Mouse (Mus musculus) heart, postnatal 0 days (tissue): Measurements from ENCODE around the gene Tbc1d17. TPM values are rescaled to one million over a fixed set of nuclear protein-coding genes. Genes with fewer than 3 reads are reported as not detected.
A peak's percentile ranks its signal among the peaks of the same experiment; 100 is the strongest.

Experiments
- ATAC-seq: fragments of 200-750 bp; cut with Nextera tagmentation; 2 replicates; pipeline ENCODE4 v1.8.0; 2017; ENCODE audit warnings: low read depth, moderate number of reproducible peaks, moderate library complexity; ENCODE audit not compliant: insufficient read depth
- DNase-seq: peaks from one replicate; pipeline ENCODE4 v3.0.0-alpha.2; 2016; ENCODE audit warnings: low spot score
- H3K27ac ChIP-seq: fragments of 300-500 bp; sonication (generic); 2 replicates; pipeline ENCODE4 v1.5.1; 2014; ENCODE audit warnings: low read depth, mild to moderate bottlenecking
- H3K27me3 ChIP-seq: fragments of 300-500 bp; sonication (generic); 2 replicates; pipeline ENCODE4 v1.6.1; 2014; ENCODE audit warnings: low read length, mixed read lengths; ENCODE audit not compliant: control insufficient read depth, insufficient read depth
- H3K36me3 ChIP-seq: fragments of 300-500 bp; sonication (generic); replicated peaks from 2 replicates; pipeline ENCODE4 v1.6.1; 2014; ENCODE audit warnings: low read length, mixed read lengths; ENCODE audit not compliant: control insufficient read depth, insufficient read depth
- H3K4me1 ChIP-seq: fragments of 300-500 bp; sonication (generic); 2 replicates; pipeline ENCODE4 v1.6.1; 2014; ENCODE audit warnings: antibody characterized with exemption; ENCODE audit not compliant: control insufficient read depth, insufficient read depth
- H3K4me2 ChIP-seq: fragments of 300-500 bp; sonication (generic); 2 replicates; pipeline ENCODE4 v1.6.1; 2014; ENCODE audit warnings: low read depth, mild to moderate bottlenecking, low read length, moderate library complexity
- H3K4me3 ChIP-seq: fragments of 300-500 bp; sonication (generic); 2 replicates; pipeline ENCODE4 v1.5.1; 2014; ENCODE audit warnings: low read depth, low read length
- H3K9ac ChIP-seq: fragments of 300-500 bp; sonication (generic); replicated peaks from 2 replicates; pipeline ENCODE4 v1.6.1; 2014; ENCODE audit warnings: low read depth, low read length, mixed read lengths
- H3K9me3 ChIP-seq: fragments of 300-500 bp; sonication (generic); replicated peaks from 2 replicates; pipeline ENCODE4 v1.6.1; 2016; ENCODE audit warnings: low read length; ENCODE audit not compliant: control insufficient read depth
- CTCF ChIP-seq: IDR thresholded peaks from 2 replicates; pipeline ENCODE4 v1.5.1; 2016; ENCODE audit warnings: antibody characterized with exemption, control low read depth, low read depth
- EP300 ChIP-seq: IDR thresholded peaks from 2 replicates; pipeline ENCODE4 v1.6.1; 2016; ENCODE audit warnings: antibody characterized with exemption, low read depth
- WGBS: fragments of 180-500 bp; shearing (Covaris S2); extraction: QIAGEN DNeasy Blood & Tissue Kit; methylation state at CpG from one replicate; pipeline ENCODE4 v1.1.7; 2014; 5-methylcytosine and 5-hydroxymethylcytosine counted together
- polyA plus RNA-seq: library from polyadenylated mRNA; unstranded; fragments of >200 nt; fragmentation: Nextera tagmentation; extraction: Ambion mirVana; gene quantifications from 2 replicates; pipeline ENCODE4 v1.2.1, GENCODE M21; 2015
- total RNA-seq: library from RNA; depleted of rRNA; stranded (reverse); fragments of >200 nt; gene quantifications from 2 replicates; pipeline ENCODE4 v1.2.3, GENCODE M21; 2014; ENCODE audit warnings: low replicate concordance

The Tbc1d17 gene
- total and polyA plus RNA-seq, 2 experiments from 2014 or later = 51.7 to 101 TPM

GRCm38 (mm10) chr7:44841825-44842463 is 6.9 kb downstream of the Tbc1d17 start:
- peaks cover 11% of the 10 kb centered on the region for H3K4me1 ChIP-seq
- H3K9ac ChIP-seq = no peak overlapping the region
- no peak overlapping the region for H3K4me3 ChIP-seq
- peaks cover 62% of the 10 kb centered on the region for H3K36me3 ChIP-seq
- TF ChIP-seq EP300 (no peak), CTCF (no peak)
- no peak overlapping the region for H3K4me2 ChIP-seq
- H3K9me3 ChIP-seq = no peaks in the 10 kb centered on the region
- ATAC-seq (no peak), DNase-seq (no peak)
- 82% methylated on average over 8 of the region's 8 CpGs for WGBS
- peaks cover 5% of the 10 kb centered on the region; the same call in 1 of the 2 replicates for H3K27me3 ChIP-seq
- H3K27ac ChIP-seq = no peak overlapping the region

- TF ChIP-seq EP300 (no peak), CTCF (no peak)
- Histone ChIP-seq H3K27ac (no peak overlapping the region), H3K9ac (no peak overlapping the region), H3K36me3 (peaks cover 47% of the 10 kb centered on the region), H3K27me3 (peaks cover 5% of the 10 kb centered on the region; the same call in 1 of the 2 replicates), H3K4me3 (no peak overlapping the region), H3K4me1 (peaks cover 20% of the 10 kb centered on the region), H3K9me3 (no peaks in the 10 kb centered on the region), H3K4me2 (no peak overlapping the region)
- 61% methylated on average over 14 of the region's 14 CpGs for WGBS
- no peak for ATAC-seq
- no peak for DNase-seq
Observed at GRCm38 (mm10) chr7:44840426-44840825, 8.5 kb downstream of the Tbc1d17 start.

DNA sequence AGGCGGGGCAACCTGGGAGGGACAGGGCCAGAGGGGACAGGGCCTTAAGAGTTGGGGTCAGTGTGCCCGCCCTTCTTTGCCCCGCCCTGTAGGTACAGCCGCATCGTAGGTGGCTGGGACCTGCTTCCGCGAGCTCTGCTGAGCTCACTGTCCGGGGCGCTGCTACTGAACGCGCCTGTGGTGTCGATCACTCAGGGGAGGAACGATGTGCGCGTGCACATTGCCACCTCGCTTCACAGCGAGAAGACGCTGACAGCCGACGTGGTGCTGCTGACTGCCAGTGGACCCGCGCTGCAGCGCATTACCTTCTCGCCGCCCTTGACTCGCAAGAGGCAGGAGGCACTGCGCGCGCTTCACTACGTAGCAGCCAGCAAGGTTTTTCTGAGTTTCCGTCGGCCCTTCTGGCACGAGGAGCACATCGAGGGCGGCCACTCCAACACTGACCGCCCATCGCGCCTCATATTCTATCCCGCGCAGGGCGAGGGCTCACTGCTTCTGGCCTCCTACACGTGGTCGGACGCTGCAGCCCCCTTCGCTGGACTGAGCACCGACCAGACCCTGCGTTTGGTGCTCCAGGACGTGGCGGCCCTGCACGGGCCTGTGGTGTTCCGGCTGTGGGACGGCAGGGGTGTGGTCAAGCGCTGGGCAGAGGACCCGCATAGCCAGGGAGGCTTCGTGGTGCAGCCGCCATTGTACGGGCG is 9.2 kb downstream of the Tbc1d17 start:
- Histone ChIP-seq H3K27ac (no peak overlapping the region), H3K9ac (0 out of 2 replicates have a peak overlapping the region, but pooled peaks have one; percentile 4), H3K4me1 (peaks cover 20% of the 10 kb centered on the region), H3K36me3 (peaks cover 39% of the 10 kb centered on the region), H3K27me3 (peaks cover 5% of the 10 kb centered on the region; the same call in 1 of the 2 replicates), H3K4me3 (peak overlapping the region; percentile 28), H3K9me3 (no peaks in the 10 kb centered on the region), H3K4me2 (peak overlapping the region; percentile 58)
- ATAC-seq (peak; percentile 54), DNase-seq (peak; percentile 58)
- 2% methylated on average over 57 of the region's 58 CpGs for WGBS
- TF ChIP-seq CTCF (no peak), EP300 (peak; percentile 58; the same call in 1 of the 2 replicates)

GRCm38 (mm10) chr7:44839171-44839490 is 9.7 kb downstream of the Tbc1d17 start:
- ATAC-seq (no peak), DNase-seq (no peak)
- TF ChIP-seq CTCF = no peak
- no peak for TF ChIP-seq EP300
- peaks cover 34% of the 10 kb centered on the region for H3K36me3 ChIP-seq
- 32% methylated on average over 11 of the region's 11 CpGs for WGBS
- no peaks in the 10 kb centered on the region for H3K9me3 ChIP-seq
- H3K27ac ChIP-seq = no peak overlapping the region
- H3K4me1 ChIP-seq = peaks cover 20% of the 10 kb centered on the region
- H3K4me2 ChIP-seq = peak overlapping the region; percentile 58
- H3K9ac ChIP-seq = no peak overlapping the region
- peak overlapping the region; percentile 28 for H3K4me3 ChIP-seq
- H3K27me3 ChIP-seq = peaks cover 5% of the 10 kb centered on the region; the same call in 1 of the 2 replicates

DNA sequence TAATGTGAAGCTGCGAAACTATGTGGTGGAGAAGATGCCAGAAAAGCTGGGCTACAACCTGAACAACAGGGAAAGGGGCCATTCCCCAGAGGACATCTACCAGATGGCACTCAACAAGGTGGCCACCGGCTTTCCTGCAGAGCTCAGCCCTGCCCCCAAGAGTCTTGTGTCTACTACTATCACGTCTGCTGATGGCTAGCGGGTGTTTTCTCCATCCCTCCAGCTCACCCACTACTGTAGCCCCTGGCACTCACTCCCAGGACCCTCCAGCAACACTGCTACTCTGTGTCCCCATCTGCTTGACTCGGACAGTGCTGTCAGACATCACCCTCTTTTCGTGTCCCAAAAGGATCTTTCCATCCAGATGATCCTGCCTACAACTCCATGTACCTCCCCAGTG is 10.8 kb downstream of the Tbc1d17 start:
- Histone ChIP-seq H3K4me3 (no peak overlapping the region), H3K27ac (no peak overlapping the region), H3K9me3 (no peaks in the 10 kb centered on the region), H3K27me3 (peaks cover 5% of the 10 kb centered on the region; the same call in 1 of the 2 replicates), H3K4me1 (peaks cover 20% of the 10 kb centered on the region), H3K9ac (no peak overlapping the region), H3K4me2 (no peak overlapping the region), H3K36me3 (peaks cover 23% of the 10 kb centered on the region)
- WGBS = 82% methylated on average over 6 of the region's 6 CpGs
- ATAC-seq (no peak), DNase-seq (no peak)
- TF ChIP-seq EP300 (no peak), CTCF (no peak)
